Mouse (Mus musculus): ENCODE measurements around the gene Rps6ka5. TPM values are rescaled to one million over a fixed set of nuclear protein-coding genes. Genes with fewer than 3 reads are reported as not detected.
A peak's percentile ranks its signal among the peaks of the same experiment; 100 is the strongest.

Gene Rps6ka5
- total RNA-seq, 2 experiments from 2014 or later = 25.7 to 26.0 TPM

DNA sequence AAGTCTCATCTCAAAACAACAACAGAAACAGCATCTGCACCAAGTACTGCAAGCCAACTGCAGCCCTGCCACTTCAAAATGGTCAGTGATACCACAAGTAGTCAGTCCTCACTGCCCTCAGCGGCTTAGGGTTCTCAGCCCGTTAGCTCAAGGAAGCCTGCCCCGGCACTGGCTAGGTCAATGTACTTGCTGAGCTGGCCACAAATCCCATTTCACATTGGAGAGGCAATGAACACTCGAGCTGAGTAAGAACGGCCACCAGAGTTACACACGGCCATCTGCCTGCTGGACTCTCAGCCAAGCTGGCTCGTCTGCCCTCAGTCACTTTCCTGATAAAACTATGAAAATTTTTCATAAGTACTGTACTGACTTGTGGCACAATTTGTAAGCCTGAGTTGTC is 95.5 kb downstream of the Rps6ka5 start:
- Histone ChIP-seq H3K4me3 (no peak overlapping the region), H3K27ac (no peak overlapping the region)
- TF ChIP-seq CTCF (conservative IDR thresholded peaks at IDR 0.05) = no peak
- no peak for DNase-seq (ENCODE audit: low spot score in 2 of 2)

DNA sequence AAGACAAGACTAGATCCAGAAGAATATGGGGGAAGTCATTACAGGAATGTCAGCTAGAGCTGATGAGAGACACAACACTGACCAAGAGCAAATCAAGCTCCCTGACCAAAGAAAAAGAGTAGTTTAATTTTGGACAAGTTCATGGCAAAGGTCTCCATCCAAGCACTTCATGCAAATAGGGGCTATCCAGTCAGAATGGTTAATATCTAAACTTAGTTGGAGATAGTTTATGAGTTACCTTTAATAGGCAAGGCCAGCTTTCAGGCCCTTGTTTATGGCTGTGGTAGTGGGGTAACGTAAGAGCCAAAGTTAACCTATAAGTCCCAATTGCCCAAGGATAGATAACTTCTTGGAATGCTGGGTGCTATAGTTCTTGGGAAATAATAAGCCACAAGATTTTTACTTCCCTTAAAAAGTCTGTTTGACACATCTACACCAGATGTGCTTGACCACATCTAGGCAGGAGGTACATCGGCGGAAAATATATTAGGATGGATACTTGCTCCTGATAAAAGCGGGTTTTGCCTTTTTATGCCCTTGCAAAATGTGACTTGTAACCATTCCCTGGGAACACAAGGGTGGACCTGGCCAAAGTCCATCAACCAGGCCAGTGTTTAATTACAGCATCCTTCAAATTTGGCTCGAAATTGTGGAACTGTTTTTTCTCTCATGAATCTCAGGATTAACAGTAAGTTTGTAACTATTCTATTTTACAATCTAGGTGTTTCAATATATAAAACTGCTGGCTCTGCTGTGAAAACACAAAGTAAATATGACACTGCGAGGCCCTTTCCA is 97.5 kb downstream of the Rps6ka5 start:
- H3K4me3 ChIP-seq = no peak overlapping the region
- H3K27ac ChIP-seq = no peak overlapping the region
- DNase-seq (ENCODE audit: low spot score in 2 of 2) = no peak
- TF ChIP-seq CTCF (conservative IDR thresholded peaks at IDR 0.05) = no peak

DNA sequence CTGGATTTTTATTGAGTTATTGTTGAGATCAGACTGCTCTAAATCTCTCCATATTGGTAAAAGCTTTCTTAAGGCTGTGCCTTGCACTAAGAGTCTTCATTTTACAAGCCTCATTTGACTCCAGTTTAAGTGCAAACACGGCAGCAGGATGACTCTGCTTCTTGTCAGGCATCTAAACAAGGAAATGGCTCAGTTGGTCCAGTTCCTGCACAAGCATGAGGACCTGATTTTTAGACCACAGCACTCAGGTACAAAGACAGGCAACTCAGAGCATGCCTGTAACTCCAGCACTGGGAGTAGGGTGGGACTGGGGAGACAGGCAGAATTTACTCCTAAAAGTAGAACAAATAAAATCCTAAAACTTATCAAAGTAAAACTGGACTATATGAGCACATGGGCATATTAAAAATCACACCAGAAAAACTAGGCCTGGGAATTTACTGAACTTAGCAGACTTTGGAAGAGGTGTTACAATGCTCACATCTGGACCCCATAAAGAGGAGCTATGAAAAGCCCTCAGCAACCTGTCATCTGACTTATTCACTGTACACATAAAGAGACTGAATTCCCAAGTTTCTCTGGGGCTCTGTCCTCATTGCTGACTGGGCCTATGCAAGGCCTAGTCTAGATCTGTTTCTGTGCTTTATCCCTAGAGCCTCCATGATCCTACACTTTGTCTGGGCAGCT is 99.6 kb downstream of the Rps6ka5 start:
- Histone ChIP-seq H3K27ac (no peak overlapping the region), H3K4me3 (no peak overlapping the region)
- no peak for DNase-seq (ENCODE audit: low spot score in 2 of 2)
- no peak for TF ChIP-seq CTCF (conservative IDR thresholded peaks at IDR 0.05)

DNA sequence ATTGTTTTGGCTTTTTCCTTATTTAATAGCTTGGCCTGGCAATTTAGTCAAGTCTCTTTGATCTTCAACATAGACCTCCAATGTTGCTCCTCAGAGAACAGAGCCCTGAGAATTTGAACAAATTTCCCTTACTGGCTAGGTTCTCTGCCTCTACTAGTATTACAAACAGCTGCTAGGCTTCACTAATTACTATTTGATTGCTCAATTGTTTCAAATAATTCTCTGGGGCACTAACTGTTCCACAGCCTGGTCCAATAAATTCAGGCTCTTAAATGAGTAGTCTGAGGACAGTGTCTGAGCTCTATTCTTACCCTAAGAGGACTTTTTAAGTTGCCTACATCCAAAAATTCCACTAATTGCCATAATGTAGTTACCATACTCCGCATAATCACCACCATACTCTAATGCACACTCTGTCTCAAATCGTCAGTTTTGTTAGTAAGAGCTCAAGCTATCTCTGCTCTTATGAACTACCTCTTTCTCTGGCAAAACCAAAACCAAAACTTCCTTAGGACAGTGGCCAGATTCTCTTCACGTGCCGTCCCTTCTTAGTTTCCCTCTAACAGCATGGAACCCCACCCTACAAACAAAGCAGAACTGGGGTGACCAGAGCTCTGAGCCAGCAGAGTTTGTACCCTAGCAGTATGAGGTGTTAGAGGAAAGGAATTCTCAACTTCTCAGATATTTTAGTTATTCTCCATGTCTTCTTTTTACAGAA is 100.4 kb downstream of the Rps6ka5 start:
- no peak for TF ChIP-seq CTCF (conservative IDR thresholded peaks at IDR 0.05)
- no peak overlapping the region for H3K4me3 ChIP-seq
- no peak overlapping the region for H3K27ac ChIP-seq

DNA sequence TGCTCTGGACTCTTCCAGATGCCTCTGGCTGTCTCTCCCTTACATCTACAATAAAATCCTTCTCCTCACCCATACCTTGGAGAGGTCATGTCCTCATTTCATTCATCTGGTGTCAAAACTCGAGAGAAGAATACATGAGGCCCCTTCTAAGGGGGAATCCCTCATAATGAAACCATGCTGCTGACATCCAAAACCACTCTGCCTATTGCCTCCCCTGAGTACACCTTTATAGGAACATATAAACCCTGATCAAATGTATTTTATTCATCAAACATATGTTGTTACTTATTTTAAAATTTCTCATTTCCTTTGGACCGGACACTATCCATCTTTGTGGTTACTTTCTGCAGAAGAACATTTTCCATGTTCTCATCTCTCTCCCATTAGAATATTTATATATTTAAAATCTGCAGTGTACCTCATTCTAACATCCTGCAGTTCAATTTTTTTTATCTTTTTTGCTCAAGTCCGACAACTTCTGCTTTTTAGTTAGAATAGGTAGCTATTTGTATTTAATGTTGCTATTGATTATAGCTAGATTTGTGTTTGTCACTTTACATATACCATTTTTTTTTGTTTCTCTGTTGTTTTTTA is 101.8 kb downstream of the Rps6ka5 start:
- DNase-seq (ENCODE audit: low spot score in 2 of 2) = no peak
- H3K27ac ChIP-seq = no peak overlapping the region
- TF ChIP-seq CTCF (conservative IDR thresholded peaks at IDR 0.05) = no peak
- H3K4me3 ChIP-seq = no peak overlapping the region

More for the DNA sequence above, 100.4 kb downstream of the Rps6ka5 start:
- no peak for DNase-seq (ENCODE audit: low spot score in 2 of 2)

DNA sequence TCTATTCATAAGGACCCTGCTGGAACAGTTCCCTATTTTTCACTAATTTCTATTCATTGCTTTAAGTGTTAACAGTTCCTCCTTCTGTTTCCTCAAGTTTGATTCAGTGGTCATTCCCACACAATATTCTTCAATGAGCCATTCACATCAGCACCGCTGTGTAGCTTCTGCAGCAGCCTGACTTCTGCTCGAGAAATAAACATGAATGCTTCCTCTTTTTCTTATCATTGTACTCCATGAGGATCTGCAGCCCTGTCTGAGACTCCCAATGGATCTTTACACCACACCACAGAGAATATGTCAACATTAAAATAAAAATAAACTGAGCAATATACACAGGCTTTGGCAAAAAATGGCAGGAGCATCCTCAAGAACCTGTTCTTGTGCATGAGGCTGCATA is 111.5 kb downstream of the Rps6ka5 start:
- no peak for TF ChIP-seq CTCF (conservative IDR thresholded peaks at IDR 0.05)
- no peak overlapping the region for H3K27ac ChIP-seq
- no peak for DNase-seq (ENCODE audit: low spot score in 2 of 2)
- no peak overlapping the region for H3K4me3 ChIP-seq

DNA sequence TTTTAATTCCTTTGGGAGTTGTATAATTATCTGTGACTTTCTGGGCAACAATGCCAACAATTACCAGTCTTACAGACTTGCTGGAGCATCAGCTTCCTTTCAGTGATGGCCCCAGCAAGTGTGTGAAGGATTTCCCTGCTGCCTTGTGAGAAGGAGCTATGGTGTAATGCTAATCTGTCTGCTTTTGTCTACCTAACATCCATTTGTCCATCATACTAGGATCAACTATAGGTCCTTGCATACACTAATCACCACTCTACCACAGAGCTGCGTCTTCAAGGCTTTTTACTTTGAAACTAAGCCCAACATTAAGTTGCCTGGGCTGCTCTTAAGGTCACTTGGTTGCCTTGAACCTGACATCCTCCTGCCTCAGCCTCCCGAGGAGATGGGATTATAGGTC is 112.9 kb downstream of the Rps6ka5 start:
- no peak for TF ChIP-seq CTCF (conservative IDR thresholded peaks at IDR 0.05)
- H3K4me3 ChIP-seq = no peak overlapping the region
- H3K27ac ChIP-seq = no peak overlapping the region
- no peak for DNase-seq (ENCODE audit: low spot score in 2 of 2)

DNA sequence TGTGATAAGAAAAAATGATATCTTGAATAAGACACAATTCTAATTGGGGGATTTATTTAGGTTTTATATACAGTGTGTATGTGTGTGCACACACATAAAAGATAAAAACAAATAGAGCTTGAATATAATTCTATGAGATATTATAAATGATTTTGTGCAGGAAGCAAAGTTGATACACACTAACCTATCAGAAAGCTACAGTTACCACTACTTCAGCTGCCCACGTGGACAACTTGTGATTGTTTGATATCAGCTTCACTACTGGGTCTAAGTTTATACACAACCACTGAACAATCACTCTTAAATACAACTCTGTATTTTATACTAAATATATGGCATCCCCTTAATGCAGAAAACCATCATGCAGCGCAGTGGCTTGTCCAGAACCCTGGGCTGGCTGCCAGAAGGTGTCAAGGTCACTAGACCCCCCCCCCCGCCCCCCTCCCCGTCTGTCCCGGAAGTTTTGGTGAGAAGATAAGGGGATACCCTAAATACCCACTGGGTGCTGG is 113.5 kb downstream of the Rps6ka5 start:
- no peak overlapping the region for H3K27ac ChIP-seq
- H3K4me3 ChIP-seq = no peak overlapping the region
- TF ChIP-seq CTCF (conservative IDR thresholded peaks at IDR 0.05) = no peak
- no peak for DNase-seq (ENCODE audit: low spot score in 2 of 2)

DNA sequence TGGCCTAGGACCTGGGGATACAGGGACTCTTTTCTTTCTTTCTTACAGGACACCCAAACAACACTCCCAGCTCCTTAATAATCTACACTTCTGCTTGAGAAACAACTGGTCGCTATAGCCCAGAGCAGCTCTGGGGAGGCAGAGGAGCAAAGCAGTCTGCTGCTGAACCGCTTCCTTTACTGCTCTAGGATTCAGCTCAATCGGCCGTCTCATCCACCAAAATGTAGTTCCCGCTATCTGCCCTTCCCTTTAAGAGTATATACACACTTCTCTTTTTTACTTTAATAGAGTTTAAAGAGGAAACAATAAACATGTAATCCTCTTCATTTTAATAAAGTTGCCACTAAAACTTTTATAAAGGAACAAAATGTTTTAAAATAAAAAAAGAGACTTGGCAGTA is 117.0 kb downstream of the Rps6ka5 start:
- H3K4me3 ChIP-seq = no peak overlapping the region
- H3K27ac ChIP-seq = no peak overlapping the region
- TF ChIP-seq CTCF (conservative IDR thresholded peaks at IDR 0.05) = no peak
- DNase-seq (ENCODE audit: low spot score in 2 of 2) = no peak

DNA sequence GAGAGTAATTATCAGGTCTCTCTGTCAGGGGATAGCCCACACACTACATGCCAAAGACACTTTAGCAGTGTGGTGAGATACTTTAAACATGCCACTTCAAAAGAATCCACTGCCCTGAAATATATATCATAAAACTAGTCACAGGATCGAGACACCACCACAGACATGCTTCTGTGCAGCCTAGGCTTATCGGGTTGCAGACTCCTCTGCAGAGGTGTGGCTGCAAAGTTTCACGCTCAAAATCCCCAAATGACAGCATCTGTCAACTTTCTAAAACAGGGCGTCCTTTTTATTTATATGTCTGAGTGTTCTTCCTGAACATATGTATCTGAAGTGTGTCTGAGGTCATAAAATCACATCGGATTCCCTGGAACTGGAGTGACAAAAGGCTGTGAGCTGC is 117.7 kb downstream of the Rps6ka5 start:
- no peak for TF ChIP-seq CTCF (conservative IDR thresholded peaks at IDR 0.05)
- Histone ChIP-seq H3K27ac (no peak overlapping the region), H3K4me3 (no peak overlapping the region)
- DNase-seq (ENCODE audit: low spot score in 2 of 2) = no peak

DNA sequence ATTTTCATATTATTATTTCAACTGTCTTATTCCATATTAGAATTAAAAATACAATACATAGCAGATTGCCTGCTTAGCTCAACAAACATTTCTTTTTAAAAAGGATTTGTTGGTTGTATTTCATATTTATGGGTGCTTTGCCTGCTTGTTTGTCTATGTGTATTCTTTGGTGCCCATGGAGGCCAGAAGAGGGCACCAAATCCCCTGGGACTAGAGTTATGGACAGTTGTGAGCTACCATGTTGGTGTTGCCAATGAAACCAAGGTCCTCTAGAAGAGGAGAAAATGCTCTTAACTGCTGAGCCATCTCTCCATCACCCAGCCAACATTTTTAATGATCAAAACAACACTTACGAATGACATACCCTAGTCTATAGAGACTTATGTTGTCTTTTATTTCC is 120.0 kb downstream of the Rps6ka5 start:
- H3K4me3 ChIP-seq = no peak overlapping the region
- H3K27ac ChIP-seq = no peak overlapping the region
- peak; percentile 72 for TF ChIP-seq CTCF (conservative IDR thresholded peaks at IDR 0.05)
- DNase-seq (ENCODE audit: low spot score in 2 of 2) = peak in 1 of 2 experiments; percentile 21

DNA sequence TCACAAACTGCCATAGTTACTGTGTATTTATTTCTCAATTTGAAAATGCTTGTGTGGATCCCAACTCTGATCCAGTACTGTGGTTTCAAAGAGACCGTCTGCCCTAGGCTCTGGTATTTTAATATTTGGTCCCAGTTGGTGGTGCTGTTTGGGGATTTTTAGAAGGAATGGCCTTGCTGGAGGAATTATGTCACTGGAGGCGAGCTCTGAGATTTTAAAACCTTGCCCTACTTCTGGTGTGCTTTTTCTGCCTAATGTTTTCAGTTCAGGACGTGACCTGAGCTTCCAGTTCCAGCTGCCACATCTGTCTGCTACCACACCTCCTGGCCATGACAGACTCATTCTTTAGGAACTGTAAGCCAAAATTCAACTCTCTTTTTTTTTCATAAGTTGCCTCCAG is 121.2 kb downstream of the Rps6ka5 start:
- no peak overlapping the region for H3K4me3 ChIP-seq
- H3K27ac ChIP-seq = no peak overlapping the region
- DNase-seq (ENCODE audit: low spot score in 2 of 2) = no peak
- TF ChIP-seq CTCF (conservative IDR thresholded peaks at IDR 0.05) = no peak

DNA sequence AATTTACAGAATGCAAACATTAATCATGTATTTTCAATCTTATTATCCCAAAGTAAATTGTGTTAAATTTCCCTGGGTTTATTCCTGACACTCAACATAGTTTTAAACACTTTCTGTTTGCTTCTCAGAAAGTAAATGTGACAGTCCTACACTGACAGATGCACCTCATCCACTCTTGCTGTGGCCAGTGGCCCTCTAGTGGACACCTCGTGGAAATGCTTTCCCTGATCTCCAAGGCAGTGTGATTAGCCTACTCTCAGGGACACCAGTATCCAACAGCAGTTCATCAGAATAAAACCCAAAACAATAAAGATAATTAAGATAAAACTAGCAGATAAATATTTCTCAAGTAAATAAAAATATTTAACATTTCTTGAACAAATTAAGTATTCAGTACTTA is 122.2 kb downstream of the Rps6ka5 start:
- Histone ChIP-seq H3K4me3 (no peak overlapping the region), H3K27ac (no peak overlapping the region)
- peak; percentile 96 for TF ChIP-seq CTCF (conservative IDR thresholded peaks at IDR 0.05)
- peak; percentile 42 to 46 for DNase-seq (ENCODE audit: low spot score in 2 of 2)
